Mouse (Mus musculus): ENCODE measurements at regions not wholly inside any gene's neighbourhood (a gene's known extent, or its start where the extent isn't known, plus 50 kb on each side); places are given as distances from the start of the nearest gene placed in this dataset.
A peak's percentile ranks its signal among the peaks of the same experiment; 100 is the strongest.

- Histone ChIP-seq H3K9me3 (ENCODE audit: control insufficient read depth, low read depth, low read length) (no peaks in the 10 kb centered on the region), H3K4me2 (replicated peaks; ENCODE audit: low read depth, low read length) (no peak overlapping the region), H3K36me3 (ENCODE audit: control insufficient read depth, insufficient read depth, low read length) (no peaks in the 10 kb centered on the region), H3K4me3 (ENCODE audit: low read depth, low read length) (no peak overlapping the region), H3K27me3 (ENCODE audit: control insufficient read depth, insufficient read depth, low read length) (no peaks in the 10 kb centered on the region), H3K27ac (ENCODE audit: low read length) (no peak overlapping the region), H3K4me1 (ENCODE audit: control insufficient read depth, insufficient read depth, low read length) (no peaks in the 10 kb centered on the region), H3K9ac (replicated peaks; ENCODE audit: low read depth, low read length) (no peak overlapping the region)
- WGBS: 49% methylated on average over 10 of the region's 10 CpGs
- no peak for ATAC-seq (ENCODE audit: insufficient number of reproducible peaks, insufficient read depth, low FRiP score, low read depth)
These were observed 283.2 kb upstream of the Eef2kmt start for GRCm38 (mm10) chr16:5538836-5539510.

- Histone ChIP-seq H3K9ac (replicated peaks; ENCODE audit: low read depth, low read length) (no peak overlapping the region), H3K9me3 (ENCODE audit: control insufficient read depth, low read depth, low read length) (no peaks in the 10 kb centered on the region), H3K4me3 (ENCODE audit: low read depth, low read length) (no peak overlapping the region), H3K4me1 (ENCODE audit: control insufficient read depth, insufficient read depth, low read length) (no peaks in the 10 kb centered on the region), H3K27ac (ENCODE audit: low read length) (no peak overlapping the region), H3K4me2 (replicated peaks; ENCODE audit: low read depth, low read length) (no peak overlapping the region), H3K36me3 (ENCODE audit: control insufficient read depth, insufficient read depth, low read length) (no peaks in the 10 kb centered on the region), H3K27me3 (ENCODE audit: control insufficient read depth, insufficient read depth, low read length) (no peaks in the 10 kb centered on the region)
- no peak for ATAC-seq (ENCODE audit: insufficient number of reproducible peaks, insufficient read depth, low FRiP score, low read depth)
- WGBS: 49% methylated on average over 11 of the region's 11 CpGs
These were observed 281.8 kb upstream of the Eef2kmt start for GRCm38 (mm10) chr16:5537286-5538204.

GRCm38 (mm10) chr16:5536515-5536972 lies 280.8 kb upstream of the Eef2kmt start:
- H3K4me3 ChIP-seq (ENCODE audit: low read depth, low read length): no peak overlapping the region
- no peak overlapping the region for H3K4me2 ChIP-seq (replicated peaks; ENCODE audit: low read depth, low read length)
- no peaks in the 10 kb centered on the region for H3K27me3 ChIP-seq (ENCODE audit: control insufficient read depth, insufficient read depth, low read length)
- H3K27ac ChIP-seq (ENCODE audit: low read length): no peak overlapping the region
- H3K9ac ChIP-seq (replicated peaks; ENCODE audit: low read depth, low read length): no peak overlapping the region
- WGBS: 30% methylated on average over 14 of the region's 14 CpGs
- H3K9me3 ChIP-seq (ENCODE audit: control insufficient read depth, low read depth, low read length): no peaks in the 10 kb centered on the region
- H3K4me1 ChIP-seq (ENCODE audit: control insufficient read depth, insufficient read depth, low read length): no peaks in the 10 kb centered on the region
- ATAC-seq (ENCODE audit: insufficient number of reproducible peaks, insufficient read depth, low FRiP score, low read depth): no peak
- H3K36me3 ChIP-seq (ENCODE audit: control insufficient read depth, insufficient read depth, low read length): no peaks in the 10 kb centered on the region

- no peaks in the 10 kb centered on the region for H3K27me3 ChIP-seq (ENCODE audit: control insufficient read depth, insufficient read depth, low read length)
- no peaks in the 10 kb centered on the region for H3K36me3 ChIP-seq (ENCODE audit: control insufficient read depth, insufficient read depth, low read length)
- no peak overlapping the region for H3K9ac ChIP-seq (replicated peaks; ENCODE audit: low read depth, low read length)
- no peak overlapping the region for H3K4me3 ChIP-seq (ENCODE audit: low read depth, low read length)
- ATAC-seq (ENCODE audit: insufficient number of reproducible peaks, insufficient read depth, low FRiP score, low read depth): 0 out of 2 replicates have a peak, but pooled peaks have one; percentile 56
- H3K4me1 ChIP-seq (ENCODE audit: control insufficient read depth, insufficient read depth, low read length): no peaks in the 10 kb centered on the region
- 29% methylated on average over 8 of the region's 8 CpGs for WGBS
- no peak overlapping the region for H3K4me2 ChIP-seq (replicated peaks; ENCODE audit: low read depth, low read length)
- no peaks in the 10 kb centered on the region for H3K9me3 ChIP-seq (ENCODE audit: control insufficient read depth, low read depth, low read length)
- no peak overlapping the region for H3K27ac ChIP-seq (ENCODE audit: low read length)
These were observed 279.6 kb upstream of the Eef2kmt start for GRCm38 (mm10) chr16:5535414-5535813.

GRCm38 (mm10) chr16:5534862-5535261 lies 279.1 kb upstream of the Eef2kmt start:
- Histone ChIP-seq H3K4me3 (ENCODE audit: low read depth, low read length) (no peak overlapping the region), H3K27me3 (ENCODE audit: control insufficient read depth, insufficient read depth, low read length) (no peaks in the 10 kb centered on the region), H3K4me1 (ENCODE audit: control insufficient read depth, insufficient read depth, low read length) (no peaks in the 10 kb centered on the region), H3K9me3 (ENCODE audit: control insufficient read depth, low read depth, low read length) (no peaks in the 10 kb centered on the region), H3K27ac (ENCODE audit: low read length) (no peak overlapping the region), H3K9ac (replicated peaks; ENCODE audit: low read depth, low read length) (no peak overlapping the region), H3K36me3 (ENCODE audit: control insufficient read depth, insufficient read depth, low read length) (no peaks in the 10 kb centered on the region), H3K4me2 (replicated peaks; ENCODE audit: low read depth, low read length) (no peak overlapping the region)
- ATAC-seq (ENCODE audit: insufficient number of reproducible peaks, insufficient read depth, low FRiP score, low read depth): no peak
- 52% methylated on average over 5 of the region's 5 CpGs for WGBS

- no peak overlapping the region for H3K4me3 ChIP-seq (ENCODE audit: low read depth, low read length)
- 33% methylated on average over 3 of the region's 3 CpGs for WGBS
- H3K27me3 ChIP-seq (ENCODE audit: control insufficient read depth, insufficient read depth, low read length): no peaks in the 10 kb centered on the region
- H3K9me3 ChIP-seq (ENCODE audit: control insufficient read depth, low read depth, low read length): no peaks in the 10 kb centered on the region
- H3K4me2 ChIP-seq (replicated peaks; ENCODE audit: low read depth, low read length): no peak overlapping the region
- H3K36me3 ChIP-seq (ENCODE audit: control insufficient read depth, insufficient read depth, low read length): no peaks in the 10 kb centered on the region
- no peak overlapping the region for H3K27ac ChIP-seq (ENCODE audit: low read length)
- no peaks in the 10 kb centered on the region for H3K4me1 ChIP-seq (ENCODE audit: control insufficient read depth, insufficient read depth, low read length)
- no peak for ATAC-seq (ENCODE audit: insufficient number of reproducible peaks, insufficient read depth, low FRiP score, low read depth)
- no peak overlapping the region for H3K9ac ChIP-seq (replicated peaks; ENCODE audit: low read depth, low read length)
These were observed 278.6 kb upstream of the Eef2kmt start for GRCm38 (mm10) chr16:5534385-5534784.

- H3K4me1 ChIP-seq (ENCODE audit: control insufficient read depth, insufficient read depth, low read length): no peaks in the 10 kb centered on the region
- H3K27ac ChIP-seq (ENCODE audit: low read length): no peak overlapping the region
- H3K9ac ChIP-seq (replicated peaks; ENCODE audit: low read depth, low read length): no peak overlapping the region
- 71% methylated on average over 3 of the region's 3 CpGs for WGBS
- H3K4me2 ChIP-seq (replicated peaks; ENCODE audit: low read depth, low read length): no peak overlapping the region
- no peaks in the 10 kb centered on the region for H3K36me3 ChIP-seq (ENCODE audit: control insufficient read depth, insufficient read depth, low read length)
- ATAC-seq (ENCODE audit: insufficient number of reproducible peaks, insufficient read depth, low FRiP score, low read depth): no peak
- no peaks in the 10 kb centered on the region for H3K9me3 ChIP-seq (ENCODE audit: control insufficient read depth, low read depth, low read length)
- no peak overlapping the region for H3K4me3 ChIP-seq (ENCODE audit: low read depth, low read length)
- H3K27me3 ChIP-seq (ENCODE audit: control insufficient read depth, insufficient read depth, low read length): no peaks in the 10 kb centered on the region
These were observed 276.5 kb upstream of the Eef2kmt start for GRCm38 (mm10) chr16:5532281-5532680.

- H3K4me2 ChIP-seq (replicated peaks; ENCODE audit: low read depth, low read length): no peak overlapping the region
- no peaks in the 10 kb centered on the region for H3K9me3 ChIP-seq (ENCODE audit: control insufficient read depth, low read depth, low read length)
- ATAC-seq (ENCODE audit: insufficient number of reproducible peaks, insufficient read depth, low FRiP score, low read depth): no peak
- H3K4me3 ChIP-seq (ENCODE audit: low read depth, low read length): no peak overlapping the region
- no peaks in the 10 kb centered on the region for H3K4me1 ChIP-seq (ENCODE audit: control insufficient read depth, insufficient read depth, low read length)
- H3K9ac ChIP-seq (replicated peaks; ENCODE audit: low read depth, low read length): no peak overlapping the region
- 95% methylated on average over 2 of the region's 2 CpGs for WGBS
- H3K36me3 ChIP-seq (ENCODE audit: control insufficient read depth, insufficient read depth, low read length): no peaks in the 10 kb centered on the region
- H3K27ac ChIP-seq (ENCODE audit: low read length): no peak overlapping the region
- no peaks in the 10 kb centered on the region for H3K27me3 ChIP-seq (ENCODE audit: control insufficient read depth, insufficient read depth, low read length)
These were observed 274.0 kb upstream of the Eef2kmt start for GRCm38 (mm10) chr16:5529823-5530222.
